Mouse (Mus musculus): ENCODE data around the gene Cend1. TPM values are rescaled to one million over a fixed set of nuclear protein-coding genes. Genes with fewer than 3 reads are reported as not detected.

Gene Cend1
- polyA plus RNA-seq, 1 experiment from 2014 or later = not detected

- H3K4me2 ChIP-seq (ENCODE audit: low read depth, low read length) = peak overlapping the region; percentile 91; the same call in 1 of the 2 replicates
Measured at GRCm38 (mm10) chr7:141441460-141441859, 12.2 kb upstream of the Cend1 start.

DNA sequence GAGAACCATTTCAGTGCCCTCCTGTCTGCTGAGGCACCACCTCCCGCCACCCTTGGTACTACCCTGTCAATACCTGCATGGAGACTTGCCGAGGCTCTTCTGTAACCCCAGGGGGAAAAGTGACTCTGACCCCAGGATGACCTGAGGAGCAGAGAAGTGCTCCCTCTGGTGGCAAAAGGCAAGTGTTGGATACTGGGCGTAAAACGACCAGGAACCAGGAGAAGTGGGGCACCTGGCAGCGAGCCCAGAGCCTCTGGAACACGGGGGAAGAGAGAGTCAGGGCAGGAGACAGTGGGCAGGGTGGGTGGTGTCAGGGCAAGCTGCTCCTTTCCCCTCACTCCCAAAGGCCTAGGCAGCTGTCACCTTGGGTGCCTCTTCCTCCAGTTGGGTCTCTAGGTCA is 11.3 kb upstream of the Cend1 start:
- DNase-seq (peak; percentile 80), ATAC-seq (peak; percentile 9; the same call in 1 of the 2 replicates)
- H3K9ac ChIP-seq (replicated peaks) = no peak overlapping the region
- H3K4me2 ChIP-seq (ENCODE audit: low read depth, low read length) = no peak overlapping the region
- WGBS (ENCODE audit: insufficient replicate concordance) = 33% methylated on average over 6 of the region's 6 CpGs
- TF ChIP-seq EP300 (IDR thresholded peaks at IDR 0.05; ENCODE audit: low read depth) (no peak), CTCF (IDR thresholded peaks at IDR 0.05; ENCODE audit: low read depth) (peak; percentile 91)
- no peak overlapping the region for H3K27ac ChIP-seq (ENCODE audit: low read depth)
- H3K9me3 ChIP-seq (ENCODE audit: low read length) = no peaks in the 10 kb centered on the region
- H3K27me3 ChIP-seq (ENCODE audit: insufficient read depth, low read length) = no peaks in the 10 kb centered on the region
- H3K4me1 ChIP-seq (ENCODE audit: insufficient read depth) = peaks cover 49% of the 10 kb centered on the region
- H3K36me3 ChIP-seq (replicated peaks; ENCODE audit: insufficient read depth, low read length) = peaks cover 26% of the 10 kb centered on the region
- H3K4me3 ChIP-seq (ENCODE audit: low read depth, low read length) = no peak overlapping the region

More at GRCm38 (mm10) chr7:141441460-141441859, 12.2 kb upstream of the Cend1 start:
- Histone ChIP-seq H3K9me3 (ENCODE audit: low read length) (no peaks in the 10 kb centered on the region), H3K4me3 (ENCODE audit: low read depth, low read length) (no peak overlapping the region), H3K27ac (ENCODE audit: low read depth) (no peak overlapping the region), H3K9ac (replicated peaks) (no peak overlapping the region), H3K27me3 (ENCODE audit: insufficient read depth, low read length) (no peaks in the 10 kb centered on the region), H3K36me3 (replicated peaks; ENCODE audit: insufficient read depth, low read length) (peaks cover 26% of the 10 kb centered on the region), H3K4me1 (ENCODE audit: insufficient read depth) (peaks cover 41% of the 10 kb centered on the region)
- WGBS (ENCODE audit: insufficient replicate concordance) = 94% methylated on average over 9 of the region's 9 CpGs
- no peak for ATAC-seq
- DNase-seq = no peak
- no peak for TF ChIP-seq EP300 (IDR thresholded peaks at IDR 0.05; ENCODE audit: low read depth)
- TF ChIP-seq CTCF (IDR thresholded peaks at IDR 0.05; ENCODE audit: low read depth) = no peak

GRCm38 (mm10) chr7:141439811-141440210 is 10.5 kb upstream of the Cend1 start:
- no peak overlapping the region for H3K27ac ChIP-seq (ENCODE audit: low read depth)
- H3K4me1 ChIP-seq (ENCODE audit: insufficient read depth) = peaks cover 53% of the 10 kb centered on the region
- H3K4me3 ChIP-seq (ENCODE audit: low read depth, low read length) = no peak overlapping the region
- no peaks in the 10 kb centered on the region for H3K27me3 ChIP-seq (ENCODE audit: insufficient read depth, low read length)
- H3K9me3 ChIP-seq (ENCODE audit: low read length) = no peaks in the 10 kb centered on the region
- H3K36me3 ChIP-seq (replicated peaks; ENCODE audit: insufficient read depth, low read length) = peaks cover 26% of the 10 kb centered on the region
- no peak for ATAC-seq
- no peak for DNase-seq
- 91% methylated on average over 11 of the region's 11 CpGs for WGBS (ENCODE audit: insufficient replicate concordance)
- no peak for TF ChIP-seq CTCF (IDR thresholded peaks at IDR 0.05; ENCODE audit: low read depth)
- TF ChIP-seq EP300 (IDR thresholded peaks at IDR 0.05; ENCODE audit: low read depth) = no peak
- no peak overlapping the region for H3K9ac ChIP-seq (replicated peaks)
- H3K4me2 ChIP-seq (ENCODE audit: low read depth, low read length) = no peak overlapping the region

GRCm38 (mm10) chr7:141439140-141439679 is 9.9 kb upstream of the Cend1 start:
- H3K4me1 ChIP-seq (ENCODE audit: insufficient read depth) = peaks cover 54% of the 10 kb centered on the region
- H3K9ac ChIP-seq (replicated peaks) = no peak overlapping the region
- no peak overlapping the region for H3K27ac ChIP-seq (ENCODE audit: low read depth)
- no peak for ATAC-seq
- DNase-seq = no peak
- TF ChIP-seq EP300 (IDR thresholded peaks at IDR 0.05; ENCODE audit: low read depth) (no peak), CTCF (IDR thresholded peaks at IDR 0.05; ENCODE audit: low read depth) (no peak)
- H3K4me2 ChIP-seq (ENCODE audit: low read depth, low read length) = no peak overlapping the region
- H3K9me3 ChIP-seq (ENCODE audit: low read length) = no peaks in the 10 kb centered on the region
- H3K4me3 ChIP-seq (ENCODE audit: low read depth, low read length) = no peak overlapping the region
- peaks cover 26% of the 10 kb centered on the region for H3K36me3 ChIP-seq (replicated peaks; ENCODE audit: insufficient read depth, low read length)
- 90% methylated on average over 10 of the region's 10 CpGs for WGBS (ENCODE audit: insufficient replicate concordance)
- no peaks in the 10 kb centered on the region for H3K27me3 ChIP-seq (ENCODE audit: insufficient read depth, low read length)

GRCm38 (mm10) chr7:141438201-141438968 is 9.1 kb upstream of the Cend1 start:
- H3K36me3 ChIP-seq (replicated peaks; ENCODE audit: insufficient read depth, low read length) = peaks cover 32% of the 10 kb centered on the region
- no peaks in the 10 kb centered on the region for H3K9me3 ChIP-seq (ENCODE audit: low read length)
- TF ChIP-seq CTCF (IDR thresholded peaks at IDR 0.05; ENCODE audit: low read depth) (no peak), EP300 (IDR thresholded peaks at IDR 0.05; ENCODE audit: low read depth) (no peak)
- DNase-seq (no peak), ATAC-seq (no peak)
- H3K27ac ChIP-seq (ENCODE audit: low read depth) = no peak overlapping the region
- H3K4me1 ChIP-seq (ENCODE audit: insufficient read depth) = peaks cover 56% of the 10 kb centered on the region
- no peak overlapping the region; the same call in 1 of the 2 replicates for H3K9ac ChIP-seq (replicated peaks)
- no peak overlapping the region for H3K4me2 ChIP-seq (ENCODE audit: low read depth, low read length)
- WGBS (ENCODE audit: insufficient replicate concordance) = 90% methylated on average over 12 of the region's 12 CpGs
- H3K27me3 ChIP-seq (ENCODE audit: insufficient read depth, low read length) = no peaks in the 10 kb centered on the region
- no peak overlapping the region for H3K4me3 ChIP-seq (ENCODE audit: low read depth, low read length)
